Mouse (Mus musculus) spleen, embryonic (tissue): ENCODE measurements around the gene Smarcal1.

Experiments
- CTCF ChIA-PET: fragments of 350-600 bp; sonication (Branson Sonifier 250); formaldehyde crosslinking; loops from one replicate; lab custom pipeline; 2022; lab: Charles Lee

Gene Smarcal1

GRCm38 (mm10) chr1:72588763-72589162 is 5.7 kb downstream of the Smarcal1 start:
- CTCF ChIA-PET: no interaction called here

GRCm38 (mm10) chr1:72590636-72591035 is 7.6 kb downstream of the Smarcal1 start:
- CTCF ChIA-PET: no interaction called here

- CTCF ChIA-PET: no interaction called here
Observed at GRCm38 (mm10) chr1:72592350-72592749, 9.3 kb downstream of the Smarcal1 start.

DNA sequence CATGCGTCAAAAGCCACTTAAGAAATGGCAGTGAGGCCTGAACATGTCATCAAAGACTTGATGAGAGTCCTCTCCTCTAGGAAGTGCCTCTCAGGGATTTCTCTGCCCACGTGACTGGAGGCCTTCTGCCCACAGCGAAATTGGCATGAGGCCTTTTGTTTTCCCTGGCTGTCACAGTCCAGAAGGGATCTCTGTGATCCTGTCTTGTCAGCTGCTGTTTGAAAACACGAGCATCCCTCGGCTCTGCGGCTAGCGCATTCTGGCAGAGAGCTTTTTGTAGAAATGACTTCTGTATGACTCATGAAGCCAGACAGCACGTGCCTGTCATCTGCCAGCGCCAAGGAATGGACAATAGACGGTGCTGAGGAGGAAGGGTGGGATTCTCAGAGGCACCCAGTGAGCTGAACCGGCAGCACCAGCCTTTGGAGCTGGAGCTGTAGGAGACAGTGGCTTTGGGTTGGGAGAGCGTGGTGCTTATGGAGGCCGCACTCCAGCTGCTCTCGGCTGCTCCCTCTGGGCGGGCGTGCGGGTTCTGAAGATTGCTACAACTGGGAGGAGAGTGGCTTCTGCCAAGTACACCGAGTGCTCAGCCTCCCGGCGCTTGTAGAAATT is 10.4 kb downstream of the Smarcal1 start:
- CTCF ChIA-PET: no interaction called here

- CTCF ChIA-PET: no interaction called here
Observed at GRCm38 (mm10) chr1:72595686-72596085, 12.6 kb downstream of the Smarcal1 start.

GRCm38 (mm10) chr1:72596231-72596630 is 13.2 kb downstream of the Smarcal1 start:
- CTCF ChIA-PET: no interaction called here

- CTCF ChIA-PET: no interaction called here
Observed at GRCm38 (mm10) chr1:72599146-72600101, 16.4 kb downstream of the Smarcal1 start.

DNA sequence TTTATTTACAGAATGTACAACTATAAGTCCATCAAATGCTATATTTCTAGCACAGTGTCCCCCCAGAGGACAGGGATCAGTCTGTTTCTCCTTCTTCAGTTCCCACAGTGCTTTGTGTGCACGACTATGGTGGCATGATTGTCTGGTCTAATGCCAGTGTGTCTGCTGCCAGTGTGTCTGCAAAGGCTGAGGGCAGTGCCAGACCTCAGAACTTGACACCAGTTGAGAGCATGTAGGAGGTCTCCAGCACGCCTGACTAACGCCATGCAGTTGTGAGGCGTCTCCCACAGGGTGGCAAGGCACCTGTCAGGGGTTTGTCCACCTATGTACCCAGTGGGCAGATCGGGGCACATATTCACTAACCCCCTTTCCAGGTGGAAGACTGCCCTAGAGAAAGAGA is 17.7 kb downstream of the Smarcal1 start:
- CTCF ChIA-PET: no interaction called here

- CTCF ChIA-PET: no interaction called here
Observed at GRCm38 (mm10) chr1:72601233-72601632, 18.2 kb downstream of the Smarcal1 start.

DNA sequence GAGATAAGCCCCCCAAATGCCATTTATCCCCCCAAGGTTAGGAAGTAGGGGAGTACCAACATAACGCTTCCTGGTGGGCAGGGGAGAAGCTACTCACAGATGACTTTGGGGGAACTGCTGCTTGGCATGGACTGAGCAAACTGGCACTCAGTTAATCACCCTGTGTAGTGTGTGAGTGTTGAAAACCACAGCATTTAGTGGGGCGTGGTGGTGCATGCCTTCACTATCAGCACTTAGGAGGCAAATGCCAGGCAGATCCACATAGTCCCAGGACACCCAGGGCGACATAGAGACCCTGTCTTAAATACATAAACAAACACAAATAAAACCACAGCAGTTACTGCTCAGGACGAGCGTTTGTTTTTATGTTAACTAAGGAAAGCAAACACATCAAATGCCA is 19.1 kb downstream of the Smarcal1 start:
- CTCF ChIA-PET: no interaction called here

GRCm38 (mm10) chr1:72602803-72603202 is 19.8 kb downstream of the Smarcal1 start:
- CTCF ChIA-PET: interaction anchor here (0.7 kb wide), 1 partner anchor 9 kb away, joined by 26 read pairs; no protein-coding TSS in a partner anchor

GRCm38 (mm10) chr1:72606186-72606673 is 23.2 kb downstream of the Smarcal1 start:
- CTCF ChIA-PET: no interaction called here

GRCm38 (mm10) chr1:72609129-72609528 is 26.1 kb downstream of the Smarcal1 start:
- CTCF ChIA-PET: no interaction called here

DNA sequence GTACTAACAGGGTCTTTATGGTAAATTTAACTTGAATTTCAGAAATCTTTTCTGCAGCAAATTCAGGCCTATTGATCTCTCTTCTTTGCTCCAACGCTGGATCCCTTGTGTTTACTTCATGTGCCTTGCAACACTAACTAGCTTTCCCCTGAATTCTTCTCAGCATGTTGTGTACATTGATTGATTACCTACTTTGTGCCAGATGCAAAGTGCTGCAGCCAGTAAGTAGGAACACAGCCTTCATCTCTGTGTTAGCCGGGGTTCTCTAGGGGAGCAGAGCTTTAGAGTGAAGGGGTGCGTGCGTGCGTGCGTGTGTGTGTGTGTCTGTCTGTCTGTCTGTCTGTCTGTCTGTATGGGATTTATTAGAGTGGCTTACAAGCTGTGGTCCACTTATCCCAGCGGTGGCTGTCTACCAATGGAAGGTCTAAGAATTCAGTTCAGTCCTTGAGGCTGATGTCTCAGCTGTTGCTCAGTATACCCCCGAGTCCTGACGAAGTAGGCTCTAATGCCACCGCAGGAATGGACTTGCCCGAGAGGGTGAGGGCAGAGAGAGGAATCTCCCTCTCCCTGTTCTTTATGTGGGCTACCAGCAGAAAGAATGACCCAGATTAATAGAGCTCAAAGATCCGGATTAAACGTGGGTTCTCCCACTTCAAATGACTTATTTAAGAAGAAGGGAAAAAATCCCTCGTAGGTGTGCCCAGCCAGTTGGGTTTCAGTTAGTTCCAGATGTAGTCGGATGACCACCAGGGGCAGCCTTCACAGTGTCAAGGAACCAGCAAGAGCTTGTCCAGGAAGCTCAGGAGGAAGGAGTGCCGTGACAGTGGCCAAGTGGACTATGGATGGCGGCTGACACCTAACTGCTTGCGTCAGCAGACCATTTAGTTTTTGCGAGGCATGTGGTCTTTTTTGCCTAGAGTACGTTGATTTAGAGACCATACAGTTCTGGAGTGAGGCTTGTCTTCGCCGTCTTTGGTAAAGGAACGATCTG is 27.1 kb downstream of the Smarcal1 start:
- CTCF ChIA-PET: no interaction called here

- CTCF ChIA-PET: interaction anchor here (0.6 kb wide), 1 partner anchor 9 kb away, joined by 26 read pairs; no protein-coding TSS in a partner anchor
Observed at GRCm38 (mm10) chr1:72612172-72612571, 29.1 kb downstream of the Smarcal1 start.

DNA sequence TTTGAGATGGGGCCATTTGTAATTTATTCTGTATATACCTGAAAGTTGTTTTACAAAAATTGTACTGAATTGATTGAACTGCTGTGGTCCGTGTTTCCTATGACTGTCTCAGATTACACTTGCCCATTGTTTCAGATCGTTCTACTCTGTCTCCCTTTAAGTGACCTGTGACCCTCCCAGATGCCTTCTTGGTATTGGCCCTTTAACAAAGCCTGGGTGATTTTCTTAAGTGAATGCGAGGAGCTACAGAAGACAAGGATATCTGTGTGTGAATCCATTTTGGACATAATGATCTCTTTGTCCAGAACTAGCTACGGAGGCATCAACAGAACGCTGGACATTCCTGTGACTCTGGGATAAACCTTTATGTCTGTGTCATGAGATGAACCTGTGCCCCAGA is 52.2 kb downstream of the Smarcal1 start:
- CTCF ChIA-PET: no interaction called here

DNA sequence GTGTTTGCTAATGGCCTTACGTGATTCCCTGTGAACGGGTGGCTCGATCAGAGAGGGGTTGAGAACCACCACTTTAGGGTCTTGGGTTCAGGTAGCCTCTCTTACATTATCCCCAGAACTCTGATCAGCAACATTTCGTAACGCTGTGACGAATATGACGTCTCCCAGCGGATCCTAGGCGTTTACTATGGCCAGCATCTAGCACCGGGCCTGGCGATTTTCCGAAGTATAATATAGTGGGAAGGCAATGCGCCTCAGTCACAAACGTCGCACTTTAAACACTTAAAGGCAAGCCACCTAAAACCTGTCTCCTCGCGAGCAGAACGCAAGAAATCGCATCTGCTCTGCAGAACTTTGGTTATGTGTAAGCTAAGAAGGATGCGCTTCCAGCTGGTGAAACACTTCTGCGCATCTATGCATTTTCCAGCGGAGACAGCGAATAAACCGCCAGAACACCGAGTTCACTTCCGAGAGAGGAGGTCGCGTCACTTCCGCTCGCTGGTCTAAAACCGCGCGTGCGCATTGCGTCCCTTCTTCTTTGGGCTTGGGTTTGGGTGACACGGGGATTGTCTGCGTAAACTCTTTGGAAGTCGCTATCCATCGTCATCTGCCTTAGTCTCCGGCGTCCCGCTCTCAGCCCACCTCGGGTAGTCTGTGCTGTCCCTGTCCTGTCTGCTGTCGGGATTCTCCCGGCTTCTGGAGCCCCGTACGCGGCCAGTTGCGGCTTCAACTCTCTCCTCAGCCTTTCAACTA is 57.8 kb downstream of the Smarcal1 start:
- CTCF ChIA-PET: no interaction called here

DNA sequence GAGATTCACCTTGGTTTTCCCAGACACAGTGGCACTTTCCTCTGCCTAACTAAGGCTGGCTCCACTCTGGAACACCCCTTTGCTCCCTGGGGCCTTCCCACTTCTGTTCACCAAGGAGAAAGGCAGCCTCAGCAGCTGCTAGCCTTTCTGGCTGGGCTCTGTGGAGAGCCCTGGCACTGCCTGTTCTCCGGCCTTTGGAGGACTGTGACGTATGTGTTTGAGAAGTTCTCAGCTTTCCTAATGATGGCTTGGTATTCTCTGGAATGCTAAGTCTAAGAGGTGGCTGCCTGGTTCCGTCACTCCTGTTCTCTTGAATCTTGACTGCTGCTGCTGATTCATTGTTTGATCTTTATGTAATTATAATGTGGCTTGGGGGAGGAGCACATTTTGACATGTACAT is 90.0 kb downstream of the Smarcal1 start:
- CTCF ChIA-PET: no interaction called here
